Mouse (Mus musculus) MEL (cell line): Measurements from ENCODE around the gene Lrrk2.

ENCODE experiments used
- CHD2 ChIP-seq: IDR thresholded peaks from 2 replicates; pipeline ENCODE4 v1.6.1; 2011; ENCODE audit warnings: low read length, improper control_type of control experiment
- CTCF ChIP-seq, 3 experiments: IDR thresholded peaks in 2 of 3; conservative IDR thresholded peaks in 1 of 3; 2 replicates each; pipeline ENCODE4 v1.5.1; 2011 to 2012; ENCODE audit warnings: low read length in 3 of 3, low read depth in 2 of 3, mild to moderate bottlenecking in 2 of 3, improper control_type of control experiment in 1 of 3, inconsistent platforms in 1 of 3, mixed read lengths in 1 of 3, moderate library complexity in 1 of 3; ENCODE audit not compliant: control insufficient read depth in 1 of 3, insufficient read depth in 1 of 3, poor library complexity in 1 of 3, severe bottlenecking in 1 of 3
- E2F4 ChIP-seq: IDR thresholded peaks from 2 replicates; pipeline ENCODE4 v1.6.1; 2011; ENCODE audit warnings: low read depth, low read length, improper control_type of control experiment, borderline replicate concordance
- JUND ChIP-seq: IDR thresholded peaks from 2 replicates; pipeline ENCODE4 v1.6.1; 2011; ENCODE audit warnings: low read depth, mild to moderate bottlenecking, improper control_type of control experiment, low read length
- MEF2A ChIP-seq: IDR thresholded peaks from 2 replicates; pipeline ENCODE4 v1.6.1; 2014; ENCODE audit warnings: low read depth, mild to moderate bottlenecking, inconsistent platforms, low read length, improper control_type of control experiment; ENCODE audit not compliant: poor library complexity, insufficient replicate concordance, severe bottlenecking; ENCODE audit errors: extremely low read depth
- MXI1 ChIP-seq: IDR thresholded peaks from 2 replicates; pipeline ENCODE4 v1.6.1; 2011; ENCODE audit warnings: mild to moderate bottlenecking, low read depth, low read length, improper control_type of control experiment
- POLR2A ChIP-seq, 2 experiments: IDR thresholded peaks; 2 replicates each; pipeline ENCODE4 v1.6.1; 2011 to 2012; ENCODE audit warnings: low read length in 2 of 2, mild to moderate bottlenecking in 2 of 2, control low read depth in 1 of 2, improper control_type of control experiment in 1 of 2, low read depth in 1 of 2, moderate library complexity in 1 of 2; ENCODE audit not compliant: control insufficient read depth in 1 of 2, insufficient read depth in 1 of 2, poor library complexity in 1 of 2
- POLR2AphosphoS5 ChIP-seq: IDR thresholded peaks from 2 replicates; pipeline ENCODE4 v1.6.1; 2012; ENCODE audit warnings: low read depth, borderline replicate concordance, mild to moderate bottlenecking, inconsistent platforms, low read length, moderate library complexity, mixed read lengths
- UBTF ChIP-seq: IDR thresholded peaks from 2 replicates; pipeline ENCODE4 v1.6.1; 2012; ENCODE audit warnings: low read depth, mild to moderate bottlenecking, inconsistent platforms, low read length, improper control_type of control experiment, moderate library complexity, borderline replicate concordance; ENCODE audit not compliant: insufficient read depth

DNA sequence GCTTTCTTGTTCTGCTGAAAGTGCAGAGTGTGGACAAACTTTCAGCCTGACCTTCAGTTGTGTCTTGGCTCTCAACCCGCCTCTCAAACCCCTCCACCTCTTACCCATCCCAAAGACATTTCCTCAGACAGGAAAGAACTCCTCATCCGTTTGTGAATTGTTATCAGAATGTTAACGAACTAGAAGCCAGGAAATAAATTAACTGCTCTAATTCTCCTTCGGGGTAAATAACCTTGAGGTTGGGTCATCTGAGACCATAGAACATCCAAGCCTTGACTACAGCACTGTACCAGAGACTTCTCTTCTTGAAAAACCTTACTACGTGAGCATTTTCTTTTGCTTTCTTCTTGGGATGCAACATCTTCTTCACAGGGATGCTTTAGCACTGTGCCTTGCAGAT lies 988 bp upstream of the Lrrk2 start:
- TF ChIP-seq CTCF (IDR thresholded peaks at IDR 0.05 in 2 of 3, conservative IDR thresholded peaks at IDR 0.05 in 1 of 3; ENCODE audit: control insufficient read depth in 1 of 3, insufficient read depth in 1 of 3, low read depth in 2 of 3, low read length in 3 of 3, poor library complexity in 1 of 3, severe bottlenecking in 1 of 3) (no peak), E2F4 (no peak), POLR2AphosphoS5 (no peak), POLR2A (IDR thresholded peaks at IDR 0.05; ENCODE audit: control insufficient read depth in 1 of 2, insufficient read depth in 1 of 2, low read depth in 1 of 2, low read length in 2 of 2, poor library complexity in 1 of 2) (no peak), UBTF (no peak), JUND (no peak), CHD2 (no peak), MEF2A (no peak), MXI1 (no peak)
